Mouse (Mus musculus) megakaryocyte-erythroid progenitor cell, adult 5 weeks (primary cell): ENCODE measurements around the gene Cd274. TPM values are rescaled to one million over a fixed set of nuclear protein-coding genes. Genes with fewer than 3 reads are reported as not detected.

Experiments used
- polyA plus RNA-seq: library from polyadenylated mRNA; stranded (reverse); fragments of >175 nt; gene quantifications from 2 replicates; pipeline ENCODE4 v1.2.3, GENCODE M21; 2012

Cd274 gene
- polyA plus RNA-seq = 1.1 and 1.2 TPM in 2 replicates

DNA sequence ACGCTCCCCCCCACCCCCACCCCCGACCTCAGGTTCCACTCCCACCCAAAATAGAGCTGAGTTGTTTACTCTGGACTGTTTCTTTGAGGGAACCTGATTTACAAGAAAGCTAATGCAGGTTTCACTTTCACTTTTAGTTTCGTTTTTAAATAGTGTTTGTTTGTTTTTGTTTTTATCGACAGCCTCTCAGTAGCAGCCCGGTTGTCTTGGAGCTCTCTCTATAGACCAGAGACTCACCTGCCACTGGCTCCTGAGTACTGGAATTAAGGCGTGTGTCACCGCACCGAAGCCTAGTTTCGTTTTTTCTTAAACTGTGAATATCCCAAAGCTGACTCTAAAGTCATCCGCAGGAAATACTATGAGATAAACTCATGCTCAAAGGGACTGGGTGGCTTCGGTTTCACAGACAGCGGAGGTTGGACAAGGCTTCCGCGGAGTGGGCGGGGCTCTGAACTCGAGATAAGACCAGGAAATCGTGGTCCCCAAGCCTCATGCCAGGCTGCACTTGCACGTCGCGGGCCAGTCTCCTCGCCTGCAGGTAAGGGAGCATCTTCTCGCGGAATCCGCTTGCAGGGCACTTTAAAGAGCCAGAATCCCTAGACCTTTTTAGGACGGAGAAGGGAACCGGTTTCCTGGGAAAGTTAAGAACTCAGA lies at the start of gene Cd274, which contains the start of gene Plgrkt:
Gene Cd274 (plus strand): TSS at position 487 of the 654 bp plus-strand sequence.
Gene Plgrkt (minus strand): TSS at position 422 of the 654 bp plus-strand sequence.

DNA sequence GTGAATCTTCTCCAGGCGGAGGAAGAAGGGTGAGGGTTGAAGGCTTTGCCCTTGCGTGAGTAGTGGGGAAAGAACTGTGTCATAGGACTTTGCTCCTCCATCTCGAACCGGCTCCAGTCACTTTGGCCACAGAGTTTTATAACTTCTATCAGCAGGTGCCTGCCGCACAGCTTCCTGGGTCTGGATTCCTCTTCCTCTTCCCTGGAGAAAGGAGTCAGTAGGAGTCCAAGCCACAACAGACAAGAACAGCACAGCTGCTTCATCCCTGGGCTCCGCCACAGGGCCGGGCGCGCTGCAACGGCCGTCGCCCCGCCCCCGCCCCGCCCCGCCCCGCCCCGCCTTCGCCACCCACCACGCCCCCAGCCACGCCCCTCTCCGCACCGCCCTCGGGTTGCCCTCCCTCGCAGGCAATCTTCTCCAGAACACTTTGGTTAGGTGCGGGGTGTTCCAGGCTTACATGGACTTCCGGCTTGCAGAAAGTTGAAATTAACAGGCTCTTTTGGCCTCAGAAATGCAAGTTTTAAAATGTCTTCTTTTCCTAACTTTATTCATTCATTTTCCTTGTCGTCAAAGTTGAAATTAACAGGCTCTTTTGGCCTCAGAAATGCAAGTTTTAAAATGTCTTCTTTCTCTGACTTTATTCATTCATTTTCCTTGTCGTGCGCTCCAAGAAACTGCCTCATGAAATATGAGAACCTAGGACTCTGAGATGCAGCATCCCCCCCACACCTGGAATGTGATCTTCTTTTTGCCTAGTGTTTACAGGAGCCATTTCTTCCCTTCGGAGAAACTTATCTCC lies 42.0 kb upstream of the Cd274 start, which contains the start of gene Insl6:
Gene Insl6 (minus strand): TSS at position 304 of the 799 bp plus-strand sequence.

DNA sequence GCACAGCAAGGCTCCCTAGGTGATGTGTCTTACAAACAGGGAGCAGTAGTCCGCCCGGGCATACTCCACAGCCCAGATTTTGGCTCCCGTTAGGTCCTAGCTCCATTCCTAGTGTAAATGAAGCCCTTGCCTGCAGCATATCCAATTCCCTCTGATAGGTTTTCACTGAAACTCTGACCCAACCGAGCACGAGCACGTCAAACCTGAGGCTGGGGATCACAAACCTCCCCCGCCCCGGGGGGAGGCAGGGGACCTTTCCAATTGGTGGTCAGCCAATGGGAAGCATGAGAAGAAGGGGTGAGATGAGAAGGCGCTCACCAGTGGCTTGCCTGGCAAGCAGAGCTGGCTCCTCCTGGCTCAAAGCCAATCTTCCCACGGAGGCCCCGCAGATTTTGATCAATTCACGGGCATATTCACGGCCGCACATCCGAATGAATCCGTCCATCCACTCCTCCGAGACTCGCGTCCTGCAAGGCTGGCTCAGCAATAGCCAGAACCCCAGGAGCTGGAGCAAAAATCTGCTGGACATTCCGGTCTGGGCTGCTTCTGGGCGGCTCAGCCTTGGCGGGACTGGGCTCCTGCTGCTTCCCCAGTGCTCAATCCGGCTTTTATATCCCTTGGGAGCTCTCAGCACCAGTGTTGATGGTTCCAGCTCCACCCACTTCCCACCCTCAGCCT lies 33.0 kb upstream of the Cd274 start, which contains the start of gene Rln1:
Gene Rln1 (minus strand): TSS at position 603 of the 678 bp plus-strand sequence.

DNA sequence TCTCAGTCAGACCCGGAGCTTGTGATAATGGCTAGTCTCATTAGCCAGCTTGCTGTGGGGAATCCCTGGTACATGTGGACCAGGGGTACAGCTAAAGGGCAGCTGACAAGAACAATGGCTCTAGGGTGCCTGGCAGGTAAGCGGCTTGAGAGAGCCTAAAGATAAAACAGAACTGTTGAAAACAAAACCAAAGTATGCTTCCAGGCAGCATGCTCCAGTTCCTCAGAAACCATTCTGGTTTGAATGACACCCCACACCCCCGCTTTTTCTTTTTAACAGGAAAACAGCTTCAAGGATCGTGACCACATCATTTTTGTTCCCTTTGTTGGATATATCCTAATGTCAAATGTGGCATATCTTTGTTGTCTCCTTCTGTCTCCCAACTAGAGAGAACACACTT lies 43.4 kb downstream of the Cd274 start, which contains the start of gene Pdcd1lg2:
Gene Pdcd1lg2 (plus strand): TSS at position 301 of the 400 bp plus-strand sequence.

Other genes with a start within 250 kb of the Cd274 start
- gene Jak2, start 115.6 kb upstream of the Cd274 start, polyA plus RNA-seq = 7.5 and 8.6 TPM in 2 replicates
- gene Insl6, start 42.1 kb upstream of the Cd274 start, polyA plus RNA-seq = 0.83 and 0.95 TPM in 2 replicates
- 0.03 TPM in 1 of 2 replicates, not detected in the other for gene Rln1, start 32.8 kb upstream of the Cd274 start, polyA plus RNA-seq
- 60.0 and 94.2 TPM in 2 replicates for gene Plgrkt, start 65 bp upstream of the Cd274 start, polyA plus RNA-seq
- gene Pdcd1lg2, start 43.5 kb downstream of the Cd274 start, polyA plus RNA-seq = 0.09 TPM in 1 of 2 replicates, not detected in the other
- gene Ric1, start 154.8 kb downstream of the Cd274 start, polyA plus RNA-seq = 6.2 and 6.5 TPM in 2 replicates